Mouse (Mus musculus): ENCODE measurements around the gene Olfr228.

- TF ChIP-seq CTCF (IDR thresholded peaks at IDR 0.05; ENCODE audit: borderline replicate concordance, insufficient read depth, low read depth, low read length) (no peak), POLR2A (IDR thresholded peaks at IDR 0.05; ENCODE audit: borderline replicate concordance, insufficient read depth, low read length) (no peak)
Measured at GRCm38 (mm10) chr2:86487286-86487685, at the start of gene Olfr228.

Data from cerebellum, adult 2 months (tissue).